Mouse (Mus musculus): ENCODE measurements around the gene Dapl1. TPM values are rescaled to one million over a fixed set of nuclear protein-coding genes. Genes with fewer than 3 reads are reported as not detected.

The Dapl1 gene
- under 1 TPM in 1 of 2 experiments, not detected in 1; 0.87 TPM for total RNA-seq (2021)
- long read RNA-seq, partial matches to known transcripts: 0 of 1 reads
- long read RNA-seq, other reads (novel, unspliced or antisense): 0 of 1 reads

GRCm38 (mm10) chr2:59484438-59484837 lies at the start of gene Dapl1:
Gene Dapl1 (plus strand): TSS chr2:59484653.
- peak in 1 of 2 experiments; percentile 21 for DNase-seq (ENCODE audit: low spot score in 2 of 2)

DNA sequence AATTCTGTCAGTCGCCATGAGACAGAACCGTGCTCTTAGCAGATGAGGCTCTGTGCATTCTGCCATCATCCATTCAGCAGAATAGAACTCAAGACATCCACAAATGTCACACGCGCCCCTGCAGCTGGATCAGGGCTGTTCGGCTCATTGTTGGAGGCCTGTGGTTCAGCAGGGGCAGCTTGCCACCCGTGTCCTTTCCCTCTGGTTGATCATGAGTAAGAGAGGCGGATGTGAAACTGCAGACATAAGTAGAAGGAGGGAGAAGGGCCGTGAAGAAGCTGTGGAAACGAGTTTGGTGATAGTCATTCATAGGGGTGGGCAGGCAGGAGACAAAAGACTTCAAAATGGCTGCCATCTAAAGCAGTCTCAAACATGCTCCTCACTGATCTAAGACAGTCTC lies 49.6 kb upstream of the Dapl1 start:
- no peak for DNase-seq (ENCODE audit: low spot score in 2 of 2)

DNA sequence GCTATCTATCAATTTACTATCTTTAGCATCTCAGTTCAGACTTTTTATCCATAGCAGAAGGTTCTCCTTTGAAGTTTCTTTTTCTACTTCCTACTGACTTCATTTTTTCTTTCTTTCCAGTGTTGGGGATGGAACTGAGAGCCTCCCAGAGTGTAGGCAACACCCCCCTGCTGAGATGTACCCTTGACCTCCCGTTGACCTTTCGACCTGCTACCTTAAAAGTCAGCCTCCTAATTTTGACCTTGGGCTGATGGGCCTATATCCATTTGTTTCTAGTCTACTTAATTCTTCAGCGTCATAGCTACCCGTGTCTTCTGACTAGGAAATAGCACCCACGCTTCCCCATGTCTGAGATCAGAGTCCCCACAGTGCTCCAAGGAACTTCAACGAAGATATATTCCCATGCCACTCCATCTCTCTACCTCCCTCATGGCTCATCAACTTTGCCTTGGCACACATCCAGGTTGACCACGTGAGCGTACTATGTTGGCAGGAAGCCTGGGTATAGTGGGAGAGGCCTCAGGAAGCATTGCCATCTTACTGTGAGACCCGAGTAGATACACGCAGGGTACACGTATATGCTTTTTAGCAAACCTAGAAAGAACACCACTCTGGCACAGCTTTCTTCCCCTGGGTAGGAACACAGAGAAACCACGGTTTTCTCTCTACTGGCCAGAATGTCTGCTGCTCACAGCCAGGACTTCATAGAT lies 46.6 kb upstream of the Dapl1 start:
- peak; percentile 67 to 78 for DNase-seq (ENCODE audit: low spot score in 2 of 2)

DNA sequence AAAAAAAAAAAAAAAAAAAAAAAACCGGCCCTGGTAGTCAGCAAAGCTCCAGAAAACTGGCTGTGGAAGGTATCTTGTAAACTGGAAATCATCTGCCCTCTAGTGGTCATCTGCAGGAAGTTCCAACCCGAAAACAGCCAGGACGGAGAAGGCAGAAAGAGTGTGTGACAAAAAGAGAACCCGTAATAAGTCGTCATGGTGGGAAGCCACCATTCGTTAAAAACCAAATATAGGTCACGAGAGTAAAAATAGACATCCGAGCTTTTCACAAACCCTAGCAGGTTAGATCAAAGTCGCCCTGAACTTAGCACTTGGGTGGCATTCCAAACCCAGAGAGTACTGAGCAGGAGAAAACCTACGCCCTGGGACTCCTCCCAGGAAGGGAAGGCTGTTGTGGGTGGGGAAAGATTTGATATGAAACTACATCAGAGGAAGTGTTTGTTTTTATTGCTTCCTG lies 45.9 kb upstream of the Dapl1 start:
- DNase-seq (ENCODE audit: low spot score in 2 of 2): peak; percentile 69 to 77

GRCm38 (mm10) chr2:59439824-59440223 lies 44.6 kb upstream of the Dapl1 start:
- no peak for DNase-seq (ENCODE audit: low spot score in 2 of 2)

- DNase-seq (ENCODE audit: low spot score in 2 of 2): peak; percentile 62 to 73
These were observed 44.0 kb upstream of the Dapl1 start for GRCm38 (mm10) chr2:59440481-59440880.

DNA sequence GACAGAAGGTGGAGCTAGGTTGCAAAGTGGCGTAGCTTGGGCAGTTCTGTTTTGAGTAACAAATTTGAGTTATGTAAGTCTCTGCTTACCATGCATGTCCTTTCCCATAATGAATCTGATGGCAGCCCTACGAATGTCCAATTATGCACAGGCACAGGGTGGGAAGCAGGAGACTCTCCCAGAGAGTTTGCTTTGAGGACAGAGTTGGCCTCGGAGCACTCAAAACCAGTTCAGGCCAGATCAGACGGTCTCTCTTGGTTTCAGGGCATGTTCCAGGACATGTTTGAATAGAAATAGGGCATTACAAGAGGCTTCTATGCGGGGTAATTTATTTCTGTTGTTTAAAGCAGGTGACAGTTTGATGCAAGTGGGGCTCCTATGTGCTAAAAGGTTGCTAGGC lies 42.8 kb upstream of the Dapl1 start:
- no peak for DNase-seq (ENCODE audit: low spot score in 2 of 2)

- no peak for DNase-seq (ENCODE audit: low spot score in 2 of 2)
These were observed 37.8 kb upstream of the Dapl1 start for GRCm38 (mm10) chr2:59446671-59447070.

DNA sequence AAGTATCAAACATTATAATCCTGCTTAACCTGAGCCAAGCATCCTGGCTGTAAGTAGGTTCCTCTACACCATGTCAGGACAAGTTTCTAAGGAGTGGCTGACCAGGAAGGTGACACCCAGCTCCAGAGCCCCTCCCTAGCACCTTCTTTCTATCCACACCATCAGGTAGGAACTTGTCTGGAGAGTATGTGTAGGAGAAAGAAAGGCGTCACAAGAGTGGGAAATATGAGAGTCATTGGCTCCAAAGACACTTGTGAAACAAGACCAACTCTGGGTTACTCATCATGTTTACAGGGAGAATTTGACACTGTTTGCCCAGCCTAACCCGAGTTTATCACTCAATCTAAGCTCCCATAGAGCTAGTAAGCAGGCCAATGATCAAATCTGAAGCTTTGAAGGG lies 36.7 kb upstream of the Dapl1 start:
- no peak for DNase-seq (ENCODE audit: low spot score in 2 of 2)

DNA sequence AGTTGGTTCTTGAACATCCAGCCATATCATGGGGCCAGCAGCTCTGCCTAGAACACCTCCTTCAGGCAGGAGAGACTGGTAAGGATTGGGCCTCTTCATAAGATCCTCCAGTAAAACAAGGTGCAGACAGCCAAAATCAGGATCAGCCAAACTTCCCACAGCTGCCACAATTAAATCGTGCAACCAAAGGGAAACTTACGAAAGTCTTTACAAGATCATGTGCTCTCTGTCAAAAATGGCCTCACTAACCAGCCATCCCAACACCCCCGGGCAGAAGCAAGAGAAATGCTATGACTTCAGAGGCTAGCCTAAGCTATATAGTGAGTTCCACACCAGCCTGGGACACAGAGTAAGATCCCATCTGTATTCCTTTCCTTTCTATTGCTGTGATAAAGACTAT lies 35.9 kb upstream of the Dapl1 start:
- DNase-seq (ENCODE audit: low spot score in 2 of 2): no peak

DNA sequence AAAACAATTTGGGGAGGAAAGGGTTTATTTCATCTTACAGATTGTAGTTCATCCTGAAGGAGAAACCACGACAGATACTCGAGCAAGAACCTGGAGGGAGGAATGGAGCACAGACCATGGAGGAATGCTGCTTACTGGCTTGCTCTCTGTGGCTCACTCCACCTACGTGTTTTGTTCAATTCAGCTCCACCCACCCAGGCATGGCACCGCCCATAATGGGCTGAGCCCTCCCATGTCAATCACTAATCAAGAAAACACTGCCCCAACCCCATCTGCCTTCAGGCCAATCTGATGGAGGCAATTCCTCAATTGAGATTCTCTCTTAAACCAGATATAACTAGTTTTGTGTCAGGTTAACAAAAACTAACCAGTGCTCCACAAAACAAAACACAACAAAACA lies 35.5 kb upstream of the Dapl1 start:
- DNase-seq (ENCODE audit: low spot score in 2 of 2): no peak

- DNase-seq (ENCODE audit: low spot score in 2 of 2): no peak
These were observed 32.8 kb upstream of the Dapl1 start for GRCm38 (mm10) chr2:59451675-59452074.

- no peak for DNase-seq (ENCODE audit: low spot score in 2 of 2)
These were observed 32.4 kb upstream of the Dapl1 start for GRCm38 (mm10) chr2:59452102-59452501.

DNA sequence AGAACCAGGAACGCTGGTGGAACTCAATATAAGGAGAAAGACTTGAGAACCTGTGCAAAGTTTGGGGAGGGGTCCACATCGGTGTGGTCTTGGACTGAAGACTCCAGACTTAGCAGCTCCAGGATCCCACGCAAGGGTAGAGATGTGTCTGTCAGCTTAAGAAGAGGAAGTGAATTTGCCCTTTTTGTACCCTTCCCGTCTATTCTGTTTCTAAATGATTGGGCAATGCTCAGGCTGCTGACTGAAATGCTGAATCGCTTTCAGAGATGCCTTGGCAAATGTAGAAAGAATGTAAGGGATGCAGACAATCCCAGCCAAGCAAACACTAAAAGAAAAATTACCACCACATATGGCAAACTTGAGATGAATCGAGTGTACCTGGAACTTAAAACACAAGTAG lies 22.4 kb upstream of the Dapl1 start:
- no peak for DNase-seq (ENCODE audit: low spot score in 2 of 2)

DNA sequence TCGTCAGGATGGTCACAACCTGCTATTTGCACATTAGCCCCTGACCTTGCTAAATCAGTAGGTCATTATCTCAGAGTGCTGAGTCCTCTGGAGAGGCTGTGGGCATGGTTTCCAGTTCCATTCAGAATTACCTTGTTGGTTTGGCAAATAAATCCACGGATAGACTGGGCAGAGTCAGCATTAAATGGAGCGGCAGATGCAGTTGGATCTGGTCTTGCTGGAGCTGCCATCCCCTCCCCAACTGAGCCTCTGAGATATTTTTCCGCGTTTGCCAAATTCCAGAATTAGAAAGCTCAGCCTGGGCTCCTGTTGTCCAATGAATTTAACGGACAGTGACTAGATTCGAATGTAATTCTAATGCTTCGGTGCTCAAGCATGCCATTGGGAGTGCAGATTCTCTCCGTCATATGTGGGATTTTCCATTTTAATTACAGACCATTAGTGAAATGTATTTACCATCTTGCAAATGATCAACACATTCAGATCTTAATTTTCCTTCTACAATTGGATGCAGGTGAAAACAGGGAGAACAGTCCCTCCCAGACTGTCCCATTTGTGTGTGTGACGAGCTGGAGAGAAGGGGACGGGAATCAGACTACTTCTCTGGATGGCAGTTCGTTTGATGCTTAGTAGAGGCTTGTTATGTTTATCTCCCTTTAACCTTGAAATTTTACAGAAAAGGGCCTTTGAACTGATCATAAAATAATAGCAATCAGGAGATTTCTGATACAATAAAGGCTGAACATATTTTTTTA lies 20.8 kb upstream of the Dapl1 start:
- peak in 1 of 2 experiments; percentile 43 for DNase-seq (ENCODE audit: low spot score in 2 of 2)

- DNase-seq (ENCODE audit: low spot score in 2 of 2): no peak
These were observed 18.8 kb upstream of the Dapl1 start for GRCm38 (mm10) chr2:59465671-59466070.

DNA sequence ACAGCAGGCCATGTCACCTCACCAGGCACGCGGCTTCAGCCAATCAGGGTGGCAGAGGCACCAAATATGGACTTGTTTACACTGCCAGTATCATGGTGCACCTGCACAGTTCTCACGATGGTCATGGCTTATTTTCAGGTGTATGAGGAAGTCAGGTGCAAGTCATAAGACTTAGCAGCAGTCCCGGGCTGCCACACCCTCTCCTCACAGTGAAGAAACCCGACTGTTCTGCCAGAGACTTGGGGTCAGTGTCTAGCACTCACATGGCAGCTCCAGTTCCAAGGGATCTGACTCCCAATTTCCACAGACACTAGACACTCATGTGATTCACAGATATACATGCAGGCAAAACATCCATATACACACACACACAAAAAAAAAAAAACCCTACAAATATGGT lies 18.1 kb upstream of the Dapl1 start:
- no peak for DNase-seq (ENCODE audit: low spot score in 2 of 2)

- DNase-seq (ENCODE audit: low spot score in 2 of 2): no peak
These were observed 17.4 kb upstream of the Dapl1 start for GRCm38 (mm10) chr2:59467085-59467484.

GRCm38 (mm10) chr2:59467976-59468375 lies 16.5 kb upstream of the Dapl1 start:
- no peak for DNase-seq (ENCODE audit: low spot score in 2 of 2)

GRCm38 (mm10) chr2:59469590-59470245 lies 14.7 kb upstream of the Dapl1 start:
- DNase-seq (ENCODE audit: low spot score in 2 of 2): no peak

- DNase-seq (ENCODE audit: low spot score in 2 of 2): peak; percentile 16 to 40
These were observed 14.0 kb upstream of the Dapl1 start for GRCm38 (mm10) chr2:59470326-59471031.

Data from layer of hippocampus, postnatal 10 days (tissue).